Mouse (Mus musculus): ENCODE results near the gene Lgals9. TPM values are rescaled to one million over a fixed set of nuclear protein-coding genes. Genes with fewer than 3 reads are reported as not detected.
"Not testable (repeated sequence)": the region's sequence is repeated elsewhere in the genome, so short reads cannot be mapped to it uniquely, and the experiment has no call there.

Lgals9 gene
- total RNA-seq, 2 experiments from 2014 or later, result 6.6 to 10.1 TPM

DNA sequence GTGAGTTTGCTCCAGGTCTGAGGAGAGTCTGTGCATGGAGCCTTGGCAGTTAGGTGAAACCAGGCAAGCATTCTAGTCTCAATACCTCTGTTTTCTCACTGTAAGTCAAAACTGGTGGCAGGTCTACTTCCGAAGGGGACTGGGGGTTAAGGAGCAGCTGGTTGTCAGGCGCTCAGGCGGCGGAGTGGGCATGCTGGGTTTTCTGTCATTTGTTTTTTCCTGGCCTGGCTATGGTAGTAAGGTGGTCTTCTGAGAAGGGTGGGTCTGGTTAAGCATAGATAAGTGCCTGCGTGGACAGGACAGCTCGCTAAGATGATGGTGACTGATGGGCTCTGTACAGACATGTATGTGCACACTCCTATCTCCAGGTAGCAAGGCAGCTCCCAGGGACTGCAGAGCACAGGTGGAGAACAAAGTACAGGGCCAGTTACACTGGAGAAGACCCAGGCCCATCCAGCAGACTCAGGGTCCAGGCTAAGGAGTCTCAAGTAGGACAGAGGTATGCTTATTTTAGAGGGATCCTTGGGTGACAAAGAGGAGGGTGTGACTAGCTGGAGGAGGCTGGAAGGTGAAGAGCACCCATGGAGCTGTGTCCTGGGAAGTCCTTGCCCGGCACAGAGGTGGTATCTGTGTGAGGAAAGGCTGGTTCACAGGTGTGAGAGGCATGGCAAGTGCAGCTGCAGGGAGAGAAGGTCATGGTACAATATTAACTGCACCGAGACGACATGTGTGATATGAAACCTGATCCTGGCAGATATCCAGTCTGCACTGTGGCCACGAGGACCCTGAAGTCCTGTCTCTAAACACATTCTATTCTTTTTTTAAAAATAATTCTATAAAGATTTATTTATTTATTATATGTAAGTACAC, 19.3 kb upstream of the Lgals9 start:
- DNase-seq, result no peak

GRCm38 (mm10) chr11:79003053-79003768, 18.5 kb upstream of the Lgals9 start:
- intact Hi-C loops (cut with DNase I), result no loop called here
- H3K27ac ChIP-seq, result peak overlapping the region; percentile 68
- TF ChIP-seq CTCF (IDR thresholded peaks at IDR 0.05), result no peak
- no peak for DNase-seq
- H3K4me3 ChIP-seq, result 0 out of 2 replicates have a peak overlapping the region, but pooled peaks have one; percentile 7

More for the DNA sequence above, 19.3 kb upstream of the Lgals9 start:
- Histone ChIP-seq H3K27ac (peak overlapping the region; percentile 63), H3K4me3 (no peak overlapping the region)
- intact Hi-C loops (cut with DNase I), result no loop called here
- TF ChIP-seq CTCF (IDR thresholded peaks at IDR 0.05), result no peak

- Histone ChIP-seq H3K27ac (peak overlapping the region; percentile 68), H3K4me3 (0 out of 2 replicates have a peak overlapping the region, but pooled peaks have one; percentile 7)
- no peak for TF ChIP-seq CTCF (IDR thresholded peaks at IDR 0.05)
- intact Hi-C loops (cut with DNase I), result no loop called here
- no peak for DNase-seq
Observed at GRCm38 (mm10) chr11:79002551-79002951, 17.8 kb upstream of the Lgals9 start.

DNA sequence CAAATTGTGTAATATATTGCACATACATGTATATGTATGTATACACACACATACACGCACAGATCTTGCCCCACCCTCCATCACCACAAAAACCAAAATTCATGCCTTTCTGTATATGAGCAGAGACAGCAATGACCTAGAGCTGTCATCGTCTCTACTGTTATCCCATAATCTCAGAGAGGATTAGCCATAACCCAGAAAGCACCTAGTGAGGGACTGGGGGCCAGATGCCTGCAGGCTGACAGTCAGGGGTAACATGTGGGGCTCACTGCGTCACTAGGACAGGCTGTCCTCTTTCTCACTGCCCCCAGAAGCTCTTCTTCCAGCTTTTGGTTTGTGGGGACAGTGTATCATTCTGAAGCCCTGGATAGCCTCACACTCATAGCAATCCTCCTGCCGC, 17.1 kb upstream of the Lgals9 start:
- intact Hi-C loops (cut with DNase I), result no loop called here
- H3K4me3 ChIP-seq, result no peak overlapping the region
- no peak for TF ChIP-seq CTCF (IDR thresholded peaks at IDR 0.05)
- peak overlapping the region; percentile 68 for H3K27ac ChIP-seq
- DNase-seq, result no peak

DNA sequence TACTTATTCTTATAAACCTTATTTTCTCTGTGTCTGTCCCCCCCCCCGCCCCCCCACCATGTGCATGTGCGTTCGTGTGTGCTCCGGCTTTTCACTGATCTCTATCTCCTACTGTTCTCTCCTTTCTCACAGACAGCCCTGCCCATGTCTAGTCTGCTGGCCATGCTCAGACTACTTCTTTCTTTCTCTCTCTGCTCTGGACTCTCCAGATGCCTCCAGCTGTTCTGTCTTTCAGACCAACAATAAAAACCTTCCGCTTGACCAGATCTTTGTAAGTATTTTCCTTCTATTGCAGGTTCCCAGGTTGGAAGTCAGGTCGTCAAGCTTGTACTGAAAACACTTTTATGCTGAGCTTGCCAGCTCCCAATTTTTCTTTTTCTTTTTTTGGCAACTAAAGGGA, 14.4 kb upstream of the Lgals9 start:
- intact Hi-C loops (cut with DNase I), result no loop called here
- Histone ChIP-seq H3K4me3 (no peak overlapping the region), H3K27ac (no peak overlapping the region)
- no peak for DNase-seq
- no peak for TF ChIP-seq CTCF (IDR thresholded peaks at IDR 0.05)

- DNase-seq, result not testable (repeated sequence)
Observed at GRCm38 (mm10) chr11:78990875-78991543, 6.3 kb upstream of the Lgals9 start.

DNA sequence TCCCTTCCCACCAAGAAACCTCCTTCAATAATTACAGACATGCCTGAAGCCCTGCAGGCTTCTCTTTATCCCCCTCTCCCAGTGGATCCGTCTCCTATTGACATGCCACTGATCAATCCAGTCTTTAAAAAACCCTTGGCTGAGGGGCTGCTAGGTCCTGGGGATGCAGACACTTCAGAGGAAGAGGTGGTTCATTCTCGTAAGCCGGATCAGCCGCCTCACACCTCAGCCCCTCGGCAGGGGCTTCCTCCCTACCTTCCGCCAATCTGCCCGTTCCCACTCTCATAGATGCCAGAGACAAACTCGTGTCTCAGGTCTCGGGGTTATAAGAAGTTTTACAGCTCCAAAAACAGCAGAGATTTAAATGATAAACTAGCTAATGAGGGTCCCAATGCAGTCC, 5.3 kb upstream of the Lgals9 start:
- Histone ChIP-seq H3K27ac (no peak overlapping the region), H3K4me3 (no peak overlapping the region)
- no peak for DNase-seq
- no peak for TF ChIP-seq CTCF (IDR thresholded peaks at IDR 0.05)
- intact Hi-C loops (cut with DNase I), result no loop called here

More at GRCm38 (mm10) chr11:78990875-78991543, 6.3 kb upstream of the Lgals9 start:
- intact Hi-C loops (cut with DNase I); H3K27ac ChIP-seq; H3K4me3 ChIP-seq: not testable (repeated sequence)

DNA sequence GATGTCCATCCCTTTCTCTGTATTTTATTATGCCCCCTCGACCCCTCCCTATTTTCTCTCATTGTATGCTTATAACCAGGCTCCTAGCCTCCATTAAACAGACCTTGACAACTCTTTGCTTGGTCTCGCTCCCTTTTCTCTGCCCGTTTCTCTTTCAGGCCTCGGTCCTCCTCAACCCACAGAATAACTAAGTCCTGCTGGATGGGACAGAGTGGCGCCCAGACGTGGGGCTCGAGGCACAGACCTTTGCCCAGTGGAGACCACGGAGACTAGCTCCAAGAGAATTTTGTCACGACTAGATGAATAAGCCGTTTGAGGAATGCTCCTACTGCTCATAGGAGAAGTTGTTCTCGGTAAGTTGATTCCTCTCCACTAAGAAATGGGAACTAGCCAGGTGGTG, 4.5 kb upstream of the Lgals9 start:
- H3K4me3 ChIP-seq; intact Hi-C loops (cut with DNase I); H3K27ac ChIP-seq; DNase-seq: not testable (repeated sequence)

DNA sequence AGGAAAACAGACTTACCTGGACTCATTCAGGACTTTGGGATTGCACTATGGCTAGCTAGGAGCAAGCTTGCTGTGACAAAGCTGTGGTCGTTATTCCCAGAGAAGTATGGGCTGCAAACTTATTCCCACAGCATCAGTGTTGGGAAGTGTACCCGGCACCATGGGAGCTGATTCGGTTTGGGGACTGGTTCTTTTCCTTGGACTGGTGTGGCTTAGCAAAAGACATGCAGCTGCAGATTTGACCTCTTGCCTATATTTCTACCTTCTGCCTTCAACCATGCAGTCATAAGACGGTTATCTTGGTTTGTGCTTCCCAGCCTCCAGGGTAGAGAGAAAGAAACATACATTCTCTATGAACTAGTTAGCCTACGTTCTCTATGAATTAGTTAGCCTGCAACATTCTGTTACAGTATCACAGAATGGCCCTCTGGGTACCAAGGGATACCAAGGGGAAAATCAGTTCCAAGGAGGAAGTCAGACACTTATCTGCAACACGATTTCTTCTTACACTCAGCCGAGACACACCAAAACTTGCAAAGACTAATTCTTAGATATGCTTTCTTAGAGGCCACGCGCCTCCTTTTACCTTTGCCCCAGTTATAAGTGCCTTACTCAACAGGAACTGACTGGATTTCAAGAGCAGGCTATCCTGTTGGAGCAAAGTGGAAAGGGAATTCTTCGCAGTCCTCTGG, 1.7 kb upstream of the Lgals9 start:
- DNase-seq, result no peak
- TF ChIP-seq CTCF (IDR thresholded peaks at IDR 0.05), result no peak
- Histone ChIP-seq H3K4me3 (no peak overlapping the region), H3K27ac (no peak overlapping the region)
- intact Hi-C loops (cut with DNase I), result no loop called here

- no peak for TF ChIP-seq CTCF (IDR thresholded peaks at IDR 0.05)
- no peak for DNase-seq
- peak overlapping the region; percentile 87 for H3K27ac ChIP-seq
- H3K4me3 ChIP-seq, result peak overlapping the region; percentile 80
- intact Hi-C loops (cut with DNase I), result no loop called here
Observed at GRCm38 (mm10) chr11:78985505-78985904, 759 bp upstream of the Lgals9 start.

GRCm38 (mm10) chr11:78983539-78983938, 1.2 kb downstream of the Lgals9 start:
- no peak for TF ChIP-seq CTCF (IDR thresholded peaks at IDR 0.05)
- intact Hi-C loops (cut with DNase I), result no loop called here
- no peak for DNase-seq
- Histone ChIP-seq H3K27ac (peak overlapping the region; percentile 87), H3K4me3 (peak overlapping the region; percentile 80)
